Mouse (Mus musculus): ENCODE data around the gene Ly75. TPM values are rescaled to one million over a fixed set of nuclear protein-coding genes. Genes with fewer than 3 reads are reported as not detected.

Ly75 gene
- polyA plus RNA-seq, 1 experiment from 2014 or later: 24.5 TPM

- no peak for DNase-seq (ENCODE audit: low spot score)
These were observed 8.0 kb downstream of the Ly75 start for GRCm38 (mm10) chr2:60375126-60375525.

- no peak for DNase-seq (ENCODE audit: low spot score)
These were observed 12.9 kb downstream of the Ly75 start for GRCm38 (mm10) chr2:60370188-60370587.

- no peak for DNase-seq (ENCODE audit: low spot score)
These were observed 13.6 kb downstream of the Ly75 start for GRCm38 (mm10) chr2:60369454-60369853.

- no peak for DNase-seq (ENCODE audit: low spot score)
These were observed 15.2 kb downstream of the Ly75 start for GRCm38 (mm10) chr2:60367871-60368270.

GRCm38 (mm10) chr2:60367204-60367603, 15.9 kb downstream of the Ly75 start:
- no peak for DNase-seq (ENCODE audit: low spot score)

- DNase-seq (ENCODE audit: low spot score): no peak
These were observed 17.1 kb downstream of the Ly75 start for GRCm38 (mm10) chr2:60365820-60366610.

- no peak for DNase-seq (ENCODE audit: low spot score)
These were observed 17.8 kb downstream of the Ly75 start for GRCm38 (mm10) chr2:60365138-60365775.

- no peak for DNase-seq (ENCODE audit: low spot score)
These were observed 21.0 kb downstream of the Ly75 start for GRCm38 (mm10) chr2:60362146-60362545.

- DNase-seq (ENCODE audit: low spot score): no peak
These were observed 23.3 kb downstream of the Ly75 start for GRCm38 (mm10) chr2:60359796-60360195.

- no peak for DNase-seq (ENCODE audit: low spot score)
These were observed 27.8 kb downstream of the Ly75 start for GRCm38 (mm10) chr2:60355388-60355683.

- no peak for DNase-seq (ENCODE audit: low spot score)
These were observed 28.3 kb downstream of the Ly75 start for GRCm38 (mm10) chr2:60354541-60355387.

GRCm38 (mm10) chr2:60352296-60352695, 30.8 kb downstream of the Ly75 start:
- no peak for DNase-seq (ENCODE audit: low spot score)

- DNase-seq (ENCODE audit: low spot score): no peak
These were observed 31.3 kb downstream of the Ly75 start for GRCm38 (mm10) chr2:60351781-60352180.

GRCm38 (mm10) chr2:60347875-60348274, 35.2 kb downstream of the Ly75 start:
- DNase-seq (ENCODE audit: low spot score): no peak

GRCm38 (mm10) chr2:60346531-60346930, 36.6 kb downstream of the Ly75 start:
- DNase-seq (ENCODE audit: low spot score): no peak

GRCm38 (mm10) chr2:60345717-60346116, 37.4 kb downstream of the Ly75 start:
- DNase-seq (ENCODE audit: low spot score): no peak

- no peak for DNase-seq (ENCODE audit: low spot score)
These were observed 39.4 kb downstream of the Ly75 start for GRCm38 (mm10) chr2:60343607-60344289.

GRCm38 (mm10) chr2:60342107-60342880, 40.8 kb downstream of the Ly75 start:
- no peak for DNase-seq (ENCODE audit: low spot score)

GRCm38 (mm10) chr2:60337937-60338336, 45.2 kb downstream of the Ly75 start:
- no peak for DNase-seq (ENCODE audit: low spot score)

GRCm38 (mm10) chr2:60328641-60329040, 54.5 kb downstream of the Ly75 start:
- DNase-seq (ENCODE audit: low spot score): no peak

- DNase-seq (ENCODE audit: low spot score): no peak
These were observed 55.5 kb downstream of the Ly75 start for GRCm38 (mm10) chr2:60327581-60327980.

Measured in thymus, postnatal 0 days (tissue).